Mouse (Mus musculus) spleen, postnatal 10 days (tissue): ENCODE data around the gene Fam192a.

Experiments used
- DNase-seq, 2 experiments: peaks; one replicate each; pipeline ENCODE4 v3.0.0; 2021 to 2022; ENCODE audit warnings: low spot score in 2 of 2

Gene Fam192a

GRCm38 (mm10) chr8:94534612-94535011, 67.2 kb downstream of the Fam192a start:
- DNase-seq, result no peak

- peak; percentile 54 to 66 for DNase-seq
Measured at GRCm38 (mm10) chr8:94532873-94533671, 68.7 kb downstream of the Fam192a start, which contains the start of gene Cpne2. Gene Cpne2 (plus strand): TSS chr8:94532990.

GRCm38 (mm10) chr8:94532525-94532872, 69.3 kb downstream of the Fam192a start:
- DNase-seq, result no peak

- DNase-seq, result no peak
Measured at GRCm38 (mm10) chr8:94532000-94532399, 69.8 kb downstream of the Fam192a start.

- DNase-seq, result no peak
Measured at GRCm38 (mm10) chr8:94530643-94531042, 71.2 kb downstream of the Fam192a start.

GRCm38 (mm10) chr8:94529875-94530274, 71.9 kb downstream of the Fam192a start:
- no peak for DNase-seq

GRCm38 (mm10) chr8:94528245-94528644, 73.6 kb downstream of the Fam192a start:
- DNase-seq, result peak in 1 of 2 experiments; percentile 59

- DNase-seq, result no peak
Measured at GRCm38 (mm10) chr8:94527178-94527577, 74.6 kb downstream of the Fam192a start.

- no peak for DNase-seq
Measured at GRCm38 (mm10) chr8:94524554-94524953, 77.2 kb downstream of the Fam192a start.
